Mouse (Mus musculus): Measurements from ENCODE around the gene Gtf3c5.

DNA sequence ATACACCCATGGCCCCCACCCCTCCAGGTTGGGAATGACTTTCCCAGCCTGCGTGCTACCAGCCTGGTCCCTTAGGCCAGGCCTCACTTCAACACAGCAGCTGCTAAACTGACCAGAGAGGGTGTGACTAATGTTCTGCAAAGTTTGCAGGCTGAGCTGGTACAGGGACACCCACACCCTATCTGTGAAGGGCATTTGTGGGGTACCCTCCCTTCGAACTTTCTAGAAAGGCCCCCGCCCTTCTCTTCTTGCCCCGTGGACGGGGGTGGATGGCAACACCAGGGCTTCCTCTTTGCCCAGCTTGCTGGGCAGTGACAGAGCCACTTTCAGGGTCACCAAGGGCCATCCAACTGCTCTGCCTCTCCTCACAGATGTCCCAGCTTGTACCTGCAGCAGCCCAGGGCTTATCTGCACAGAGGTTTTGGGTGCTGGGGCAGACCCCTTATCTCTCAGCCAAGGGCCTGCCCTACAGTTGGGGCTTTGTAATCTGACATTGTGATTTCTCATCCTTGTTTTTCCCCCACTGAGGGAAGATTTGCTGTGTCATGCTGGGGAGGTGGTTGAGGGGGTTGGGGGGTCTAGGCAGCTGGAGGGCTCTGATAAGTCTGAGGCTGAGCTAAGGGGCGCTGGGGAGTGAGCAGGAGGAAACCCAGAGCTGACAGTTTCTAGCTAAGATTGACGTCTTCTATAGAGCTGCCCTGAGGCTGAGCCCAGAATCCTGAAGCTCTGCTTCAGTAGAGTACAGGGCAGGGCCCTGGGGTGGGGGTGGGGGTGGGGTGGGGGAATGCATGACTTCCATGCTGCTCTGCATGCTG is 14.4 kb upstream of the Gtf3c5 start:
- TF ChIP-seq EP300 (IDR thresholded peaks at IDR 0.05; ENCODE audit: low read depth) (no peak), CTCF (IDR thresholded peaks at IDR 0.05; ENCODE audit: low read depth) (no peak)

All from heart, postnatal 0 days (tissue).